Mouse (Mus musculus): ENCODE data around the gene Rgs9bp. TPM values are rescaled to one million over a fixed set of nuclear protein-coding genes. Genes with fewer than 3 reads are reported as not detected.

Rgs9bp gene
- 0.19 TPM for polyA plus RNA-seq (2014; fragmentation: Illumina TruSeq; extraction: RNeasy Lipid Tissue Mini Kit (QIAGEN cat#74804); ENCODE audit: low read depth, low replicate concordance)

DNA sequence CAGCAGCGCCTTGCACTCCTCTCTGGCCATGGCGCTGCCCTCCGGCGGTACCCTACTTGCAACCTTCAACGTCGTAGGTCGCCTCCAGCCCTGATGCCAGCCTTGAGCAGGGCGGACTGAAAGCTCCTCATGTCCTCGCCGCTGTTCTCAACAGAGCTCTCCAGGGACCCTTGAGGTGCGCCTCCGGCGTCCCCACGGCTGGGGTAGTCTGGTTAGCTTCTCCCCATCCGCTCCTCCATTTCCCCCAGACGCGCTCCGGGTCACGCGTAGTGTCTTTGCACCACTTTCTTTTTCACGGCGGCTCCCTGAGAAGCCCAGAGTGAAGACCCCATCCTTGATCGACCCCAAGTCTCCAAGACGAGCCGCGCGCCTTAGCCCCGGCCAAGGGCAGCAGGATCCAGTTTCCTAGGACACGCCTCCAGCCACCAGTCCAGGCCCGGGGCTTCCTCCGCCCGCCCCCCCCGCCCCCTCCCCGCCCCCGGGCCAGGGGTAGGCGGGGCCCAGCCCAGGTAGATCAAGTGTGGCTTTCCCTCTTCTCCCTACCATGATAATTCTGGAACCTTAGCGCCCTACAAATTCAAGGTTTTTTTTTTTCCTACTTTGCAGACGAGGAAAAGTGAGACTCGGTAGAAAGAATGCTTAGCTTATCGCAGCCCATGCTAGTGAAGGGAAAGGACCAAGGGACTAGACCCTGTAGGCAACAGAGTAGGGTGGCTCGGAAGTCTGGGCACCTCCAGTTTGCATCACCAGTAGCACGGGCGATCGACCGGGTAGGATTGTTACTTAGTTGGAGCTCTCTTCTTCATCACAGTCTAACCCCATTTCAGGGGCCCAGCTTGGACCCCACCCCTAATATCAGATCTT lies at the start of gene Rgs9bp:
Rgs9bp (minus strand) TSS at position 392 of the 864 bp plus-strand sequence.

DNA sequence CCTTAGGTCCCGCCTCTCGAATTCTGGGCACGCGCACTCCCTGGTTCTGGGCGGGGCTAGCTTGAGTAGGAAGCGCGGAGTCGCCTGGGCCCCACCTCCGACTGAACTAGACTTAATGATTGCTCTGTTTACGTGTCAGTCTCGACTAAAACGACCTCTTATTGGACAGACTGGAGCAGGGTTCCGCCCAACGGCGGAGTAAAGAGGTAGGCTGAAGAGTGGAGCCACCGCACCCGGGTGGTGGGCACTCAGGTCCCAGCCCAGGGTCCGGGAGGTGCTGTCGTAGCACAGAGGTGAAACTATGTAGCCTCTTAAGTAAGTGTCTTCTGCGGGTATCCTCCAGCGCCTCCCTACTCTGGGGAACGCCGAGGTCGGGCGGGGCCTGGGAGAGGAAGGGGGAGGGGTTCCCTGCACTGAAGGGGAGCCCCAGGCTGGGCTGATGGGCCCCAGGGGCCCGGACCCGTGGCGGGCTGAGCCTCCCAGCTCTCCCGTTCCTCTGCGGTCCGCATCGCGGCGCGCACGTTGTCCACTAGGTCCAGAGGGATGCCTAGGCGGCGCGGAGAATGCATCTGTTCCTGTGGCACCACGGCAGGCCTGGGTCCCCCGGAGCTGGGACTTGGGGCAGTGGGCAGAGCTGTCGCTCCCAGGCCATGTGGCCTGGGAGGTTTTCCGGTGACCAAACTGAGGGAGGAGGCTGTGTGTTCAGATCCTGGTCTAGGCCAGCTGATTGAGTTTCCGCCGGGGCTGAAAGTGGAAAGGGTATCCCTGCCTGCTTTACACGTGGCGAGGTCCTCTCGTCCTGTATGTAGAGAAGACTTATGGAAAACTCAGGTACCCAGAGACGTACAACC lies 898 bp upstream of the Rgs9bp start, which contains the start of gene Ankrd27:
Ankrd27 (plus strand) TSS at position 190 of the 851 bp plus-strand sequence.

GRCm38 (mm10) chr7:35556205-35556603 lies 29.2 kb downstream of the Rgs9bp start, which contains the start of gene Nudt19:
TSS of gene Nudt19 (minus strand) at chr7:35556304.

DNA sequence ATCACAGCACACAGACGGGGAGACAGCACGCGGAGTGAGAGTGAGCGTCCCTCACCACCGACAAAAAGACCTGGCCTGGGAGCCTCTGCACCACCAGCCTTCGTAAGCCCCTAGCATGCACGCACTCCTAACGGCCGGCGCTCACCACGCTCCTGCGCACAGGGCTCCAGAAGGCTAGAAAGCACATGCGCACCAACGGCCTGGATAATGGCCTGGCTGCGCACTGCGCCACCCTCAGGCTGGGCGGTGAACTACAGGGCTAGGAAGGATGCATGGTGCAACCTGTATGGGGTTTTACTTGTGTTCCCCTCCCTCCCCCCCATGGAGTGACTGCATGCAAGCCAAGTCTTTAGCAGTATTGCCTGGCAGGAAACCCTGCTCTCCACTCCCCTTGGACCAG lies 47.8 kb downstream of the Rgs9bp start, which contains the start of gene Tdrd12:
Tdrd12 (minus strand) TSS at position 184 of the 400 bp plus-strand sequence.

Other genes with a start within 250 kb of the Rgs9bp start
- gene Faap24, start 188.7 kb downstream of the Rgs9bp start, polyA plus RNA-seq (2014; fragmentation: Illumina TruSeq; extraction: RNeasy Lipid Tissue Mini Kit (QIAGEN cat#74804); ENCODE audit: low read depth, low replicate concordance), result 7.0 TPM
- gene Cep89, start 188.5 kb downstream of the Rgs9bp start, polyA plus RNA-seq (2014; fragmentation: Illumina TruSeq; extraction: RNeasy Lipid Tissue Mini Kit (QIAGEN cat#74804); ENCODE audit: low read depth, low replicate concordance), result 20.5 TPM
- 14.1 TPM for gene Slc7a9, start 136.8 kb downstream of the Rgs9bp start, polyA plus RNA-seq (2014; fragmentation: Illumina TruSeq; extraction: RNeasy Lipid Tissue Mini Kit (QIAGEN cat#74804); ENCODE audit: low read depth, low replicate concordance)
- gene Tdrd12, start 47.8 kb downstream of the Rgs9bp start, polyA plus RNA-seq (2014; fragmentation: Illumina TruSeq; extraction: RNeasy Lipid Tissue Mini Kit (QIAGEN cat#74804); ENCODE audit: low read depth, low replicate concordance), result 0.52 TPM
- 53.3 TPM for gene Nudt19, start 29.3 kb downstream of the Rgs9bp start, polyA plus RNA-seq (2014; fragmentation: Illumina TruSeq; extraction: RNeasy Lipid Tissue Mini Kit (QIAGEN cat#74804); ENCODE audit: low read depth, low replicate concordance)
- gene Ankrd27, start 662 bp upstream of the Rgs9bp start, polyA plus RNA-seq (2014; fragmentation: Illumina TruSeq; extraction: RNeasy Lipid Tissue Mini Kit (QIAGEN cat#74804); ENCODE audit: low read depth, low replicate concordance), result 28.3 TPM
- 128 TPM for gene Pdcd5, start 61.9 kb upstream of the Rgs9bp start, polyA plus RNA-seq (2014; fragmentation: Illumina TruSeq; extraction: RNeasy Lipid Tissue Mini Kit (QIAGEN cat#74804); ENCODE audit: low read depth, low replicate concordance)
- gene Dpy19l3, start 168.9 kb upstream of the Rgs9bp start, polyA plus RNA-seq (2014; fragmentation: Illumina TruSeq; extraction: RNeasy Lipid Tissue Mini Kit (QIAGEN cat#74804); ENCODE audit: low read depth, low replicate concordance), result 6.4 TPM
- 9.0 TPM for gene Zfp507, start 217.4 kb upstream of the Rgs9bp start, polyA plus RNA-seq (2014; fragmentation: Illumina TruSeq; extraction: RNeasy Lipid Tissue Mini Kit (QIAGEN cat#74804); ENCODE audit: low read depth, low replicate concordance)

Measured in adipose tissue, adult 10 weeks (tissue).